Mouse (Mus musculus): ENCODE measurements around the gene Fbxo24. TPM values are rescaled to one million over a fixed set of nuclear protein-coding genes. Genes with fewer than 3 reads are reported as not detected.
A peak's percentile ranks its signal among the peaks of the same experiment; 100 is the strongest.

Gene Fbxo24
- not detected in 2 replicates for polyA plus RNA-seq (2014; fragmentation: Nextera tagmentation; extraction: Ambion mirVana)

DNA sequence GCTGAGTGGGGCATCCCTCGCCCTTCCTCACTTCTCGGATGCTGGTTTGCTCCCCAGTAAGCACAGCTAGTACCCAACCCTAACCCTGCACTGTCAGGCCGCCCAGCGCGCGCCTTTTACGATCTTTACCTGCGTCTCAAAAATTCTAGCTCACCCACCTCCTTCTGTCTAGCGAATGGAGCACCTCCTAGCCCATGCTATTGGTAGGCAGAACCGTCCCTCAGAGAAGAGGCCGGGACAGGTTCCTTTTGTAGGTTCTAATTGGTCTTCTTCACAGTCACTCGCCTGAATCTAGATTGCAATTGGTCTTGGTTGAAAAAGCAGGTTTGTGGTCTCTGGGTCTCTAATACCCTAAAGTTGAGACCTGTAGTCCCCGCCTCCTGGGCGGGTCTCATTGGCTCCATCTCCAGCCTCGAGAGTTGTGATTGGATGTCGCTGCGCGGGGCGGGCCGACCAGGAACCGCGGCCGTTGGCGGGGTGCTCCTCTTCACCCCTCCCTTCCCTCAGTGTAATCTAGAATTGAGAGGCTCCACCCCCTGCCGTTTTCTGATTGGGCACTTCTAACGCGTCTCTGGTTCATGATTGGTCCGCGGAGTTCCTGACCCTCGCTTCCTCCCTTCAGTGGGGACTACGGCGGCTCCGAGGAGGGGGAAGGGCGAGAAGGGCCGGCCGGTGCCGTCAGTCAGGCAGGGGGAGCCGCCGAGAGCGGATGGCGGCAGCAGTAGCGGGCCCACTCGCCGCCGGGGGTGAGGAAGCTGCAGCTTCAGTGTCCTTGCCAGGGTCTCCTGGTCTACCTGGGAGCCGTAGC lies at the start of gene Fbxo24, which contains the start of the genes Lrch4 and Gm20605:
Gene Fbxo24 (minus strand): TSS at position 505 of the 808 bp plus-strand sequence.
Gene Lrch4 (plus strand): TSS at position 624 of the 808 bp plus-strand sequence.
Gene Gm20605 (plus strand): TSS at position 678 of the 808 bp plus-strand sequence.
- H3K9ac ChIP-seq (ENCODE audit: low read depth, low read length) = peak within 1 kb of the TSS; percentile 93
- WGBS (ENCODE audit: insufficient replicate concordance) = under 1% methylated on average over 44 of the region's 46 CpGs
- no peaks in the 10 kb centered on the region for H3K9me3 ChIP-seq (replicated peaks; ENCODE audit: control insufficient read depth, low read length)
- peaks cover 24% of the 10 kb centered on the region for H3K4me1 ChIP-seq (ENCODE audit: control insufficient read depth, insufficient read depth, low read length)
- peak within 1 kb of the TSS; percentile 95 for H3K27ac ChIP-seq (ENCODE audit: low read depth, low read length)
- H3K27me3 ChIP-seq (ENCODE audit: control insufficient read depth, insufficient read depth, low read length) = no peaks in the 10 kb centered on the region
- H3K4me2 ChIP-seq = peak within 1 kb of the TSS; percentile 93
- peaks cover 2% of the 10 kb centered on the region; the same call in 1 of the 2 replicates for H3K36me3 ChIP-seq (ENCODE audit: control insufficient read depth, insufficient read depth, low read length)
- ATAC-seq (replicated peaks; ENCODE audit: insufficient number of reproducible peaks, low FRiP score, low TSS enrichment) = peak; percentile 97
- H3K4me3 ChIP-seq (ENCODE audit: low read depth, low read length) = peak within 1 kb of the TSS; percentile 94

DNA sequence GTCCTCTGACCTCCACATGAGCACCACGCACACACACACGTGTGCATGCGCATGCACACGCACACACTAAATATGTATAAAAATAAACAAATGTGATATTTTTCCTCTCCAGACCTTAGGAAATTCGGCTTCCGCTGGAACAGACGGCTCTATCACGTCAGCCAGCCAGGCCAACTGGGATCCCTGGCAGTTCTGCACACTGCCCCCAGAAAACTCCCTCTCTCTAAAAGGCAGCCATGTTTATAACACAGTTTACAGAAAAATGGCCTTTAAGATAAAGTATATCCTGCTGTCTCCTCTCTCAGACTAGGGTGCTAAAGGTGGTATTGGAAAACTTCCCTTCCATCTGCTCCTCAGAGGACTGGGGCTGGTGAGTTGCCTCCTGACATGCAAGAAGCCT lies 49.1 kb upstream of the Fbxo24 start:
- WGBS (ENCODE audit: insufficient replicate concordance) = 95% methylated on average over 8 of the region's 8 CpGs

DNA sequence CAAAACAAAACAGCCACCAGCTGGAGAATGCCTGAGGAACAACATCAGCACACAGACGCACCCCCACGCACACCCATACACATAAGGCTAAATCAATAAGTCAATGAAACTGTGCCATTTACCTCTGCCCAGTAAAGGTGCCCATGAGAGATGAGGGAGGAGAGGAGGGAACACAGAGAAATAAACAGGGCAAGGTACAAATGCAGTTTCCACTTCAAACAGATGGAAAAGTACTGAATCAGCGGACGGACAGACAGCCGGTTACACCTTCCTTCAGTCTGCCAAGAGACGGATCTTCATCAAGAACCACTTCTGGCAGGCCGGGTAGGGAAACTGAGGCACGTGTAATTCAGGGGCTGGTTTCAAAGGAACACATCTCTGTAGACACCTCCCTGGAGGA lies 46.0 kb upstream of the Fbxo24 start:
- ATAC-seq (replicated peaks; ENCODE audit: insufficient number of reproducible peaks, low FRiP score, low TSS enrichment) = no peak
- Histone ChIP-seq H3K4me3 (ENCODE audit: low read depth, low read length) (no peak overlapping the region), H3K4me2 (no peak overlapping the region), H3K4me1 (ENCODE audit: control insufficient read depth, insufficient read depth, low read length) (peaks cover 18% of the 10 kb centered on the region), H3K27me3 (ENCODE audit: control insufficient read depth, insufficient read depth, low read length) (no peaks in the 10 kb centered on the region), H3K9ac (ENCODE audit: low read depth, low read length) (no peak overlapping the region), H3K9me3 (replicated peaks; ENCODE audit: control insufficient read depth, low read length) (no peaks in the 10 kb centered on the region), H3K36me3 (ENCODE audit: control insufficient read depth, insufficient read depth, low read length) (no peaks in the 10 kb centered on the region), H3K27ac (ENCODE audit: low read depth, low read length) (no peak overlapping the region)
- WGBS (ENCODE audit: insufficient replicate concordance) = 92% methylated on average over 8 of the region's 8 CpGs

More for the DNA sequence above, 49.1 kb upstream of the Fbxo24 start:
- no peak overlapping the region; the same call in 1 of the 2 replicates for H3K27ac ChIP-seq (ENCODE audit: low read depth, low read length)
- H3K36me3 ChIP-seq (ENCODE audit: control insufficient read depth, insufficient read depth, low read length) = peaks cover 3% of the 10 kb centered on the region; the same call in 1 of the 2 replicates
- peaks cover under 1% of the 10 kb centered on the region for H3K4me1 ChIP-seq (ENCODE audit: control insufficient read depth, insufficient read depth, low read length)
- H3K27me3 ChIP-seq (ENCODE audit: control insufficient read depth, insufficient read depth, low read length) = no peaks in the 10 kb centered on the region
- ATAC-seq (replicated peaks; ENCODE audit: insufficient number of reproducible peaks, low FRiP score, low TSS enrichment) = no peak
- no peak overlapping the region for H3K4me2 ChIP-seq
- H3K9ac ChIP-seq (ENCODE audit: low read depth, low read length) = no peak overlapping the region
- H3K4me3 ChIP-seq (ENCODE audit: low read depth, low read length) = no peak overlapping the region
- no peaks in the 10 kb centered on the region for H3K9me3 ChIP-seq (replicated peaks; ENCODE audit: control insufficient read depth, low read length)

DNA sequence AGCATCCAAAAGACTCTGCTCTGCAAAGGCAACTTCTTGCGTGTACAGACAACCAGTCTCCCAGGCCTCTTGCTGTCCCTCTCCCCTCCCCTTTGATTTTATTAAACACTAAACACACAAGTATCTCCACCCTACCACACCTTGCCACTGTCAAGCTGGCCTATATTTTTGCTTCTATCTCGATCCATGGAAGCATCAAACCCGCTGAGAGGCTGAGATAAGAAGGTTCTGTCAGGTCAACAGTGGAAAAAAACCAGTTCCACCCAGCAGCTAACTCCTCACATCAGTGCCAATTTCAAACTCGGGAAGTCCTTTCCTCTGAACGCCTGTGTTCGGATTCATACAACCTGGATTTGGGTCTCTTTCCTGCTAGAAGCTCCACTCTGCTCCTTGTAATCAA lies 44.2 kb upstream of the Fbxo24 start:
- H3K36me3 ChIP-seq (ENCODE audit: control insufficient read depth, insufficient read depth, low read length) = no peaks in the 10 kb centered on the region
- H3K27ac ChIP-seq (ENCODE audit: low read depth, low read length) = no peak overlapping the region
- 74% methylated on average over 6 of the region's 6 CpGs for WGBS (ENCODE audit: insufficient replicate concordance)
- H3K4me2 ChIP-seq = peak overlapping the region; percentile 1; the same call in 1 of the 2 replicates
- no peak for ATAC-seq (replicated peaks; ENCODE audit: insufficient number of reproducible peaks, low FRiP score, low TSS enrichment)
- peaks cover 26% of the 10 kb centered on the region for H3K4me1 ChIP-seq (ENCODE audit: control insufficient read depth, insufficient read depth, low read length)
- H3K4me3 ChIP-seq (ENCODE audit: low read depth, low read length) = no peak overlapping the region
- no peaks in the 10 kb centered on the region for H3K9me3 ChIP-seq (replicated peaks; ENCODE audit: control insufficient read depth, low read length)
- H3K9ac ChIP-seq (ENCODE audit: low read depth, low read length) = no peak overlapping the region
- no peaks in the 10 kb centered on the region for H3K27me3 ChIP-seq (ENCODE audit: control insufficient read depth, insufficient read depth, low read length)

DNA sequence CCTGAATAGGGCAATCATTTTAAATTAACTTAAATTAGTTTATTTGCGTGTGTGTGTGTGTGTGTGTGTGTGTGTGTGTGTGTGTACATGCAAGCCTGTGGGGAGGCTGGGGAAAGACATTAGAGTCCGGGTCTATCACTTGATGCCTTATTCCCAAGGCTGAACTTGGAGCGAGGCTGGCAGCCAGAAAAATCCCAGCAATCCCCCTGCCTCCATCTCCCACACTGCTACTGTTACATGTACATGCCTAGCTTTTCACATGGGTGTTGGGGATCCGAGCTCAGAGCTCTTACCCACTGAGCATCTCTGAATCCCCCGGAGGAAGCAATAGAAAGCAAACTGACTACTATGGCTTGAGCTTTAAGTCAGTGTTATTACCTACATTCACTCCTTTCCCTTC lies 43.6 kb upstream of the Fbxo24 start:
- 79% methylated on average over 5 of the region's 5 CpGs for WGBS (ENCODE audit: insufficient replicate concordance)

DNA sequence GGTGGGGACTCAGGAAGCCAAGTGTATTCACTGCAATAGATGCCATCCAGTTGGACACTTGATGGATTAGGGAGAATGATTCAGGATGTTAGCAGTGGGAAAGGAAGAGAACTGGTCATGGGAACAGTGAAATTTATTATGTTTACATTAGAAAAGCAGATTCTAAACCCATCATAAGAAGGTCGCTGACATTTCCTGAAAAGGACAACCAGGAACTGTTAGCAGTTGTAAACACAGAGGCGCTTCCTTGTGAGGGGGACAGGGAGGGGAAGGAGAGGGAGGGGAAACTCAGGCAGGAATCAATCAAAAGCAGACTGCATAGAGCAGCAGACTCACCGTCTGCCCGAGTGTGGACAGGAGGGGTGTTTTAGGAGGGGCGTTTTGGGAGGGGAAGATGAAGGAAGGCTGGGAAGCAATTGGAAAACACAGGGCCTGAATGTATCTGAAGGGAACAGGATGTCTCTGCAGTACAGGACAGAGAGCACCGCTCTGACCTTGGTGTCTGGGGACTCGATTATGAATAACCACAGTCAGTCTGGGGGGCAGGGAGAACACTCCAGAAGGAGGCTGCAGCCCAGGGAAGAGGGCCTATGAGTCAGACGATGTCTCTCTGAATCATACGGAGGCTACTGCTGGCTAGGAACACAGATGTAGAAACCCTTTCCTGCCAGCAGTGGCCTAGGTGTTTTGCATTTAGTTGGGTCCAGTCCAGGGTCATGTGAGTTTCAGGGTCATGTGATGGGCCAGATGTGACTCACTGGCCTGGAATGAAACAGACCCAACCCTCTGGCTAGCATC lies 42.8 kb upstream of the Fbxo24 start:
- Histone ChIP-seq H3K9me3 (replicated peaks; ENCODE audit: control insufficient read depth, low read length) (no peaks in the 10 kb centered on the region), H3K27me3 (ENCODE audit: control insufficient read depth, insufficient read depth, low read length) (no peaks in the 10 kb centered on the region), H3K36me3 (ENCODE audit: control insufficient read depth, insufficient read depth, low read length) (0 out of 2 replicates have a peak, but pooled peaks cover 1% of the 10 kb centered on the region), H3K4me2 (peak overlapping the region; percentile 37), H3K4me1 (ENCODE audit: control insufficient read depth, insufficient read depth, low read length) (peaks cover 26% of the 10 kb centered on the region), H3K27ac (ENCODE audit: low read depth, low read length) (peak overlapping the region; percentile 89), H3K9ac (ENCODE audit: low read depth, low read length) (peak overlapping the region; percentile 50), H3K4me3 (ENCODE audit: low read depth, low read length) (no peak overlapping the region)
- ATAC-seq (replicated peaks; ENCODE audit: insufficient number of reproducible peaks, low FRiP score, low TSS enrichment) = peak; percentile 58; the same call in 1 of the 2 replicates
- 18% methylated on average over 9 of the region's 9 CpGs for WGBS (ENCODE audit: insufficient replicate concordance)

More for the DNA sequence above, 43.6 kb upstream of the Fbxo24 start:
- H3K9ac ChIP-seq (ENCODE audit: low read depth, low read length) = no peak overlapping the region
- no peak for ATAC-seq (replicated peaks; ENCODE audit: insufficient number of reproducible peaks, low FRiP score, low TSS enrichment)
- H3K4me1 ChIP-seq (ENCODE audit: control insufficient read depth, insufficient read depth, low read length) = peaks cover 26% of the 10 kb centered on the region
- H3K27ac ChIP-seq (ENCODE audit: low read depth, low read length) = peak overlapping the region; percentile 89
- H3K27me3 ChIP-seq (ENCODE audit: control insufficient read depth, insufficient read depth, low read length) = no peaks in the 10 kb centered on the region
- H3K4me2 ChIP-seq = no peak overlapping the region
- H3K4me3 ChIP-seq (ENCODE audit: low read depth, low read length) = no peak overlapping the region
- no peaks in the 10 kb centered on the region for H3K36me3 ChIP-seq (ENCODE audit: control insufficient read depth, insufficient read depth, low read length)
- H3K9me3 ChIP-seq (replicated peaks; ENCODE audit: control insufficient read depth, low read length) = no peaks in the 10 kb centered on the region

DNA sequence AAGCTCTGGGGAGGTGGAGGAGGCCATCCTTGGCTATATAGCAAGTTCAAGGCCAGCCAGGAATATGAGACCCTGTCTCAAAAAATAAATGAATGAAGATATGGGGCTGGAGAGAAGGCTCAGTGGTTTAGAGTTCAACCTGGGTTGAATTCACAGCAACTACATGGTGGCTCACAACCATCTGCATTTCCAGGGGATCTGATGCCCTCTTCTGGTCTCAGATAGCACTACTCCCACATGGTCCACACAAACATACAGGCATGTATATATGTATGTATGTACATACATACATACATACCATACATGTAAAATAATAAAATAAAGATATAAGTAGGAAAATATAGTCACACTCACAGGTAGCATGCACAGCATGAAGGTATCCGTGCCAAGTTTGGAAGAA lies 41.4 kb upstream of the Fbxo24 start:
- H3K4me1 ChIP-seq (ENCODE audit: control insufficient read depth, insufficient read depth, low read length) = peaks cover 26% of the 10 kb centered on the region
- H3K9me3 ChIP-seq (replicated peaks; ENCODE audit: control insufficient read depth, low read length) = no peaks in the 10 kb centered on the region
- no peak for ATAC-seq (replicated peaks; ENCODE audit: insufficient number of reproducible peaks, low FRiP score, low TSS enrichment)
- 97% methylated on average over 1 of the region's 1 CpGs for WGBS (ENCODE audit: insufficient replicate concordance)
- H3K36me3 ChIP-seq (ENCODE audit: control insufficient read depth, insufficient read depth, low read length) = peaks cover 4% of the 10 kb centered on the region; the same call in 1 of the 2 replicates
- H3K27me3 ChIP-seq (ENCODE audit: control insufficient read depth, insufficient read depth, low read length) = no peaks in the 10 kb centered on the region
- no peak overlapping the region for H3K9ac ChIP-seq (ENCODE audit: low read depth, low read length)
- no peak overlapping the region for H3K4me3 ChIP-seq (ENCODE audit: low read depth, low read length)
- no peak overlapping the region for H3K4me2 ChIP-seq
- H3K27ac ChIP-seq (ENCODE audit: low read depth, low read length) = no peak overlapping the region

DNA sequence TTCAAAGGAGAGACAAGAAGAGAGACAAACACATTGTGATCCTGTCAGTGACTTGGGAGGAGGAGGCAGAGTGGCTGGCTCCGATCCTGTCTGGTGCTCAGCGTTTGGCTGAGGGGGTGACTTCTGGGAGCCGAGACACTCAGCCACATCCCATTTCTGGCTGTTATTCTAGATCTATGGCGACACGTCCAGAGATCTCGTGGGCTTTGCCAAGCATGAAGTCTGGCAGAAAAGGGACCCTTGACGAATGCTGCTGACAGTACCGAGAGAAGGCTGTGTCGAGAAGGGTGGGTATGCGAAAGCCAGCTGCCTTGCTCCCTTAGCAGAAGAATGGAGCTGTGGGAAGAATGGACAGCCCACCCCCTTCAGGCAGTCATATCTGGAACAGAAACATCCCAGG lies 40.2 kb upstream of the Fbxo24 start:
- WGBS (ENCODE audit: insufficient replicate concordance) = 62% methylated on average over 10 of the region's 10 CpGs
- H3K9ac ChIP-seq (ENCODE audit: low read depth, low read length) = 0 out of 2 replicates have a peak overlapping the region, but pooled peaks have one; percentile 10
- ATAC-seq (replicated peaks; ENCODE audit: insufficient number of reproducible peaks, low FRiP score, low TSS enrichment) = no peak
- H3K4me2 ChIP-seq = no peak overlapping the region
- H3K9me3 ChIP-seq (replicated peaks; ENCODE audit: control insufficient read depth, low read length) = no peaks in the 10 kb centered on the region
- H3K27me3 ChIP-seq (ENCODE audit: control insufficient read depth, insufficient read depth, low read length) = no peaks in the 10 kb centered on the region
- peaks cover 26% of the 10 kb centered on the region for H3K4me1 ChIP-seq (ENCODE audit: control insufficient read depth, insufficient read depth, low read length)
- H3K27ac ChIP-seq (ENCODE audit: low read depth, low read length) = 0 out of 2 replicates have a peak overlapping the region, but pooled peaks have one; percentile 35
- peaks cover 7% of the 10 kb centered on the region; the same call in 1 of the 2 replicates for H3K36me3 ChIP-seq (ENCODE audit: control insufficient read depth, insufficient read depth, low read length)
- H3K4me3 ChIP-seq (ENCODE audit: low read depth, low read length) = no peak overlapping the region
